Mouse (Mus musculus) stomach, embryonic 15.5 days (tissue): ENCODE measurements around the gene 6430548M08Rik. TPM values are rescaled to one million over a fixed set of nuclear protein-coding genes. Genes with fewer than 3 reads are reported as not detected.

Source experiments
- ATAC-seq: fragments of 200-750 bp; cut with Nextera tagmentation; 2 replicates; pipeline ENCODE4 v1.8.0; 2017; ENCODE audit warnings: low read depth, moderate number of reproducible peaks, moderate TSS enrichment; ENCODE audit not compliant: insufficient read depth, low FRiP score
- H3K27ac ChIP-seq: fragments of 300-500 bp; sonication (generic); 2 replicates; pipeline ENCODE4 v1.5.1; 2015; ENCODE audit warnings: mild to moderate bottlenecking, inconsistent platforms
- H3K27me3 ChIP-seq: fragments of 300-500 bp; sonication (generic); replicated peaks from 2 replicates; pipeline ENCODE4 v1.6.1; 2015; ENCODE audit warnings: inconsistent platforms
- H3K36me3 ChIP-seq: fragments of 300-500 bp; sonication (generic); 2 replicates; pipeline ENCODE4 v1.6.1; 2015; ENCODE audit warnings: inconsistent platforms
- H3K4me1 ChIP-seq: fragments of 300-500 bp; sonication (generic); 2 replicates; pipeline ENCODE4 v1.6.1; 2015; ENCODE audit warnings: inconsistent platforms
- H3K4me2 ChIP-seq: fragments of 300-500 bp; sonication (generic); 2 replicates; pipeline ENCODE4 v1.6.1; 2015; ENCODE audit warnings: mild to moderate bottlenecking, inconsistent platforms
- H3K4me3 ChIP-seq: fragments of 300-500 bp; sonication (generic); replicated peaks from 2 replicates; pipeline ENCODE4 v1.5.1; 2015; ENCODE audit warnings: inconsistent platforms
- H3K9ac ChIP-seq: fragments of 300-500 bp; sonication (generic); 2 replicates; pipeline ENCODE4 v1.6.1; 2015; ENCODE audit warnings: inconsistent platforms
- H3K9me3 ChIP-seq: fragments of 300-500 bp; sonication (generic); 2 replicates; pipeline ENCODE4 v1.6.1; 2016; ENCODE audit warnings: inconsistent platforms
- WGBS: fragments of 180-500 bp; shearing (Covaris S2); methylation state at CpG from one replicate; pipeline ENCODE4 v1.1.7; 2015; 5-methylcytosine and 5-hydroxymethylcytosine counted together
- polyA plus RNA-seq: library from polyadenylated mRNA; unstranded; fragments of >200 nt; fragmentation: Nextera tagmentation; extraction: Ambion mirVana; gene quantifications from 2 replicates; pipeline ENCODE4 v1.2.1, GENCODE M21; 2015

The 6430548M08Rik gene
- polyA plus RNA-seq, 1 experiment from 2014 or later = 6.5 TPM

- no peak for ATAC-seq
- Histone ChIP-seq H3K4me3 (no peak overlapping the region), H3K27ac (no peak overlapping the region), H3K9ac (no peak overlapping the region), H3K4me1 (no peaks in the 10 kb centered on the region), H3K4me2 (no peak overlapping the region), H3K9me3 (no peaks in the 10 kb centered on the region), H3K36me3 (peaks cover 63% of the 10 kb centered on the region), H3K27me3 (no peaks in the 10 kb centered on the region)
- 92% methylated on average over 8 of the region's 8 CpGs for WGBS
Measured at GRCm38 (mm10) chr8:120084783-120085182, 29.2 kb upstream of the 6430548M08Rik start.

- Histone ChIP-seq H3K4me3 (no peak overlapping the region), H3K36me3 (peaks cover 65% of the 10 kb centered on the region), H3K4me1 (no peaks in the 10 kb centered on the region), H3K9ac (no peak overlapping the region), H3K27ac (no peak overlapping the region), H3K9me3 (no peaks in the 10 kb centered on the region), H3K27me3 (no peaks in the 10 kb centered on the region), H3K4me2 (no peak overlapping the region)
- ATAC-seq = peak; percentile 69; the same call in 1 of the 2 replicates
- 51% methylated on average over 7 of the region's 7 CpGs for WGBS
Measured at GRCm38 (mm10) chr8:120089511-120089910, 24.4 kb upstream of the 6430548M08Rik start.

- H3K9ac ChIP-seq = no peak overlapping the region
- H3K27me3 ChIP-seq = no peaks in the 10 kb centered on the region
- no peak overlapping the region for H3K4me3 ChIP-seq
- H3K9me3 ChIP-seq = no peaks in the 10 kb centered on the region
- H3K4me1 ChIP-seq = no peaks in the 10 kb centered on the region
- no peak for ATAC-seq
- H3K36me3 ChIP-seq = peaks cover 51% of the 10 kb centered on the region
- no peak overlapping the region for H3K27ac ChIP-seq
- no peak overlapping the region for H3K4me2 ChIP-seq
- WGBS = 87% methylated on average over 3 of the region's 3 CpGs
Measured at GRCm38 (mm10) chr8:120091032-120091431, 22.9 kb upstream of the 6430548M08Rik start.

GRCm38 (mm10) chr8:120093103-120093502, 20.8 kb upstream of the 6430548M08Rik start:
- H3K27me3 ChIP-seq = no peaks in the 10 kb centered on the region
- peaks cover 37% of the 10 kb centered on the region for H3K36me3 ChIP-seq
- 78% methylated on average over 3 of the region's 3 CpGs for WGBS
- H3K9ac ChIP-seq = no peak overlapping the region
- no peaks in the 10 kb centered on the region for H3K9me3 ChIP-seq
- no peak overlapping the region for H3K27ac ChIP-seq
- ATAC-seq = no peak
- H3K4me1 ChIP-seq = no peaks in the 10 kb centered on the region
- H3K4me2 ChIP-seq = no peak overlapping the region
- no peak overlapping the region for H3K4me3 ChIP-seq

- Histone ChIP-seq H3K4me3 (no peak overlapping the region), H3K36me3 (peaks cover 34% of the 10 kb centered on the region), H3K4me1 (peaks cover 5% of the 10 kb centered on the region), H3K9me3 (no peaks in the 10 kb centered on the region), H3K27me3 (no peaks in the 10 kb centered on the region), H3K4me2 (no peak overlapping the region), H3K9ac (no peak overlapping the region), H3K27ac (no peak overlapping the region)
- WGBS = 80% methylated on average over 10 of the region's 10 CpGs
- ATAC-seq = no peak
Measured at GRCm38 (mm10) chr8:120094801-120095200, 19.2 kb upstream of the 6430548M08Rik start.

GRCm38 (mm10) chr8:120096486-120096885, 17.5 kb upstream of the 6430548M08Rik start:
- Histone ChIP-seq H3K27ac (0 out of 2 replicates have a peak overlapping the region, but pooled peaks have one; percentile 13), H3K27me3 (no peaks in the 10 kb centered on the region), H3K9ac (no peak overlapping the region), H3K4me3 (no peak overlapping the region), H3K36me3 (peaks cover 23% of the 10 kb centered on the region), H3K4me2 (no peak overlapping the region), H3K4me1 (peaks cover 13% of the 10 kb centered on the region), H3K9me3 (no peaks in the 10 kb centered on the region)
- 60% methylated on average over 2 of the region's 2 CpGs for WGBS
- ATAC-seq = no peak

GRCm38 (mm10) chr8:120100388-120101067, 13.4 kb upstream of the 6430548M08Rik start:
- peak overlapping the region; percentile 92 for H3K27ac ChIP-seq
- 0 out of 2 replicates have a peak, but pooled peaks cover 4% of the 10 kb centered on the region for H3K36me3 ChIP-seq
- no peak for ATAC-seq
- peaks cover 20% of the 10 kb centered on the region for H3K4me1 ChIP-seq
- WGBS = 3% methylated on average over 25 of the region's 25 CpGs
- peak overlapping the region; percentile 76 for H3K4me2 ChIP-seq
- H3K4me3 ChIP-seq = peak overlapping the region; percentile 95
- peak overlapping the region; percentile 80 for H3K9ac ChIP-seq
- H3K9me3 ChIP-seq = no peaks in the 10 kb centered on the region
- no peaks in the 10 kb centered on the region for H3K27me3 ChIP-seq

GRCm38 (mm10) chr8:120101068-120101972, 12.6 kb upstream of the 6430548M08Rik start, which contains the start of gene Zdhhc7:
Gene Zdhhc7 (minus strand): TSS chr8:120101482.
- Histone ChIP-seq H3K4me3 (peak within 1 kb of the TSS; percentile 95), H3K4me2 (peak within 1 kb of the TSS; percentile 76), H3K27ac (peak within 1 kb of the TSS; percentile 92), H3K9me3 (no peaks in the 10 kb centered on the region), H3K9ac (peak within 1 kb of the TSS; percentile 80), H3K4me1 (peaks cover 20% of the 10 kb centered on the region), H3K27me3 (no peaks in the 10 kb centered on the region), H3K36me3 (0 out of 2 replicates have a peak, but pooled peaks cover 3% of the 10 kb centered on the region)
- WGBS = under 1% methylated on average over 88 of the region's 88 CpGs
- peak; percentile 56 for ATAC-seq

- no peaks in the 10 kb centered on the region for H3K36me3 ChIP-seq
- no peak overlapping the region for H3K4me2 ChIP-seq
- H3K4me1 ChIP-seq = peaks cover 20% of the 10 kb centered on the region
- WGBS = 79% methylated on average over 9 of the region's 9 CpGs
- H3K4me3 ChIP-seq = no peak overlapping the region
- no peak overlapping the region for H3K9ac ChIP-seq
- H3K27me3 ChIP-seq = no peaks in the 10 kb centered on the region
- H3K27ac ChIP-seq = no peak overlapping the region
- no peak for ATAC-seq
- H3K9me3 ChIP-seq = no peaks in the 10 kb centered on the region
Measured at GRCm38 (mm10) chr8:120103916-120104315, 10.0 kb upstream of the 6430548M08Rik start.

- no peak overlapping the region for H3K4me3 ChIP-seq
- H3K4me2 ChIP-seq = no peak overlapping the region
- 54% methylated on average over 9 of the region's 9 CpGs for WGBS
- no peak overlapping the region for H3K9ac ChIP-seq
- ATAC-seq = no peak
- H3K27me3 ChIP-seq = no peaks in the 10 kb centered on the region
- H3K4me1 ChIP-seq = peaks cover 15% of the 10 kb centered on the region
- H3K36me3 ChIP-seq = no peaks in the 10 kb centered on the region
- H3K27ac ChIP-seq = no peak overlapping the region
- no peaks in the 10 kb centered on the region for H3K9me3 ChIP-seq
Measured at GRCm38 (mm10) chr8:120104721-120105272, 9.2 kb upstream of the 6430548M08Rik start.

- WGBS = 28% methylated on average over 3 of the region's 3 CpGs
- Histone ChIP-seq H3K9ac (no peak overlapping the region), H3K27ac (no peak overlapping the region), H3K4me3 (no peak overlapping the region), H3K4me1 (peaks cover 8% of the 10 kb centered on the region; the same call in 1 of the 2 replicates), H3K27me3 (no peaks in the 10 kb centered on the region), H3K9me3 (no peaks in the 10 kb centered on the region), H3K4me2 (no peak overlapping the region), H3K36me3 (no peaks in the 10 kb centered on the region)
- no peak for ATAC-seq
Measured at GRCm38 (mm10) chr8:120109149-120109548, 4.8 kb upstream of the 6430548M08Rik start.
